Mouse (Mus musculus): ENCODE measurements around the gene Ankrd35.
"Not testable (repeated sequence)": the region's sequence is repeated elsewhere in the genome, so short reads cannot be mapped to it uniquely, and the experiment has no call there.

Gene Ankrd35

GRCm38 (mm10) chr3:96673514-96673913, 3.6 kb downstream of the Ankrd35 start:
- DNase-seq (ENCODE audit: low read depth): no peak

- no peak for DNase-seq (ENCODE audit: low read depth)
These were observed 4.5 kb downstream of the Ankrd35 start for GRCm38 (mm10) chr3:96674442-96674841.

- peak; percentile 62 for DNase-seq (ENCODE audit: low read depth)
These were observed 5.2 kb downstream of the Ankrd35 start for GRCm38 (mm10) chr3:96675171-96675570.

- DNase-seq (ENCODE audit: low read depth): no peak
These were observed 5.8 kb downstream of the Ankrd35 start for GRCm38 (mm10) chr3:96675690-96676089.

- no peak for DNase-seq (ENCODE audit: low read depth)
These were observed 8.5 kb downstream of the Ankrd35 start for GRCm38 (mm10) chr3:96678456-96678855.

- no peak for DNase-seq (ENCODE audit: low read depth)
These were observed 9.3 kb downstream of the Ankrd35 start for GRCm38 (mm10) chr3:96679159-96679674.

- no peak for DNase-seq (ENCODE audit: low read depth)
These were observed 10.5 kb downstream of the Ankrd35 start for GRCm38 (mm10) chr3:96680269-96680956.

GRCm38 (mm10) chr3:96683496-96683895, 13.6 kb downstream of the Ankrd35 start:
- DNase-seq (ENCODE audit: low read depth): no peak

- no peak for DNase-seq (ENCODE audit: low read depth)
These were observed 14.4 kb downstream of the Ankrd35 start for GRCm38 (mm10) chr3:96684151-96684821.

GRCm38 (mm10) chr3:96684822-96685156, 14.9 kb downstream of the Ankrd35 start:
- DNase-seq (ENCODE audit: low read depth): no peak

- DNase-seq (ENCODE audit: low read depth): not testable (repeated sequence)
These were observed 16.1 kb downstream of the Ankrd35 start for GRCm38 (mm10) chr3:96686057-96686456.

GRCm38 (mm10) chr3:96688854-96689253, 18.9 kb downstream of the Ankrd35 start:
- no peak for DNase-seq (ENCODE audit: low read depth)

GRCm38 (mm10) chr3:96690298-96690697, 20.4 kb downstream of the Ankrd35 start:
- peak; percentile 46 for DNase-seq (ENCODE audit: low read depth)

- DNase-seq (ENCODE audit: low read depth): no peak
These were observed 22.6 kb downstream of the Ankrd35 start for GRCm38 (mm10) chr3:96692506-96692905.

GRCm38 (mm10) chr3:96693579-96693978, 23.6 kb downstream of the Ankrd35 start:
- DNase-seq (ENCODE audit: low read depth): no peak

- peak; percentile 69 for DNase-seq (ENCODE audit: low read depth)
These were observed 26.4 kb downstream of the Ankrd35 start, which contains the start of gene Pias3 for GRCm38 (mm10) chr3:96696198-96696765. Gene Pias3 (plus strand): TSS chr3:96696384.

GRCm38 (mm10) chr3:96696766-96697732, 27.1 kb downstream of the Ankrd35 start:
- DNase-seq (ENCODE audit: low read depth): peak; percentile 71

GRCm38 (mm10) chr3:96698993-96699690, 29.2 kb downstream of the Ankrd35 start:
- no peak for DNase-seq (ENCODE audit: low read depth)

- peak; percentile 54 for DNase-seq (ENCODE audit: low read depth)
These were observed 30.4 kb downstream of the Ankrd35 start for GRCm38 (mm10) chr3:96700376-96700775.

GRCm38 (mm10) chr3:96701003-96701402, 31.1 kb downstream of the Ankrd35 start:
- DNase-seq (ENCODE audit: low read depth): no peak

- DNase-seq (ENCODE audit: low read depth): peak; percentile 46
These were observed 34.8 kb downstream of the Ankrd35 start for GRCm38 (mm10) chr3:96704778-96705177.

All from naive thymus-derived CD4-positive, alpha-beta T cell, adult 2 months (primary cell).